Mouse (Mus musculus): Measurements from ENCODE around the gene Kbtbd6. TPM values are rescaled to one million over a fixed set of nuclear protein-coding genes. Genes with fewer than 3 reads are reported as not detected.
A peak's percentile ranks its signal among the peaks of the same experiment; 100 is the strongest.
"Not testable (repeated sequence)": the region's sequence is repeated elsewhere in the genome, so short reads cannot be mapped to it uniquely, and the experiment has no call there.

Kbtbd6 gene
- 3.1 and 4.5 TPM in 2 replicates for polyA plus RNA-seq (2016; fragmentation: Nextera tagmentation; extraction: Ambion mirVana)

GRCm38 (mm10) chr14:79451681-79452590, at the start of gene Kbtbd6:
Gene Kbtbd6, plus strand, starts transcription at chr14:79451835.
- not testable (repeated sequence) for H3K27ac ChIP-seq; H3K9me3 ChIP-seq (replicated peaks); H3K36me3 ChIP-seq; H3K4me1 ChIP-seq; H3K27me3 ChIP-seq
- peak within 1 kb of the TSS; percentile 67 for H3K4me2 ChIP-seq (replicated peaks)
- WGBS = 18% methylated on average over 42 of the region's 89 CpGs
- H3K9ac ChIP-seq = peak within 1 kb of the TSS; percentile 61
- ATAC-seq (ENCODE audit: low FRiP score) = peak; percentile 88
- peak within 1 kb of the TSS; percentile 57 for H3K4me3 ChIP-seq

GRCm38 (mm10) chr14:79407641-79408040, 44.0 kb upstream of the Kbtbd6 start:
- WGBS = 83% methylated on average over 2 of the region's 2 CpGs
- H3K9me3 ChIP-seq (replicated peaks) = no peaks in the 10 kb centered on the region
- no peak for ATAC-seq (ENCODE audit: low FRiP score)
- no peak overlapping the region for H3K4me2 ChIP-seq (replicated peaks)
- H3K36me3 ChIP-seq = peaks cover 19% of the 10 kb centered on the region; the same call in 1 of the 2 replicates
- no peak overlapping the region for H3K27ac ChIP-seq
- no peak overlapping the region for H3K9ac ChIP-seq
- H3K4me1 ChIP-seq = no peaks in the 10 kb centered on the region
- no peak overlapping the region for H3K4me3 ChIP-seq
- H3K27me3 ChIP-seq = no peaks in the 10 kb centered on the region

DNA sequence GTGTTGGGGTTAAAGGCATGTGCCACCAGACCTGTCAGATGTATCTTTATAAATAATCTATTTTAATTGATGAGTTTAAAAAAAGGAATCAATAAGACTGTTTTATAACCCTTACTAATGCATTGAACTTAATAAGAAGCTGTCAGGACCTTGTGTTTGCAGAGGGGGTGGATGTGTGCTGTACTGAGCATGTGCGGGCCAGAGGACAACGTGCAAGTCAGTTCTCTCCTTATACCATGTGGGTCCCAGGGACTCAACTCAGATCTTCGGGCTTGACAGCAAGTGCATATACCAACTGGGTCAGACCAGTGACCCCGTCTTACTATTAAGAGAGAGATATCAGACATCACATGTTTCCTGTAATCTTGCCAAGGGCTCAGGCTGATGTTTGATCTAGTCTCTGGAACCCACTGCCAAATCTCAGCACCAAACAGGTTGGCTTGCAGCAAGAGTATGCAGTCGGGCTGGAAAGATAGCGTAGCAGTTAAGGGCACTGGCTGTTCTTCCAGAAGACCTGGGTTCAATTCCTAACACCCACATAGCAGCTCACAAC, 42.3 kb upstream of the Kbtbd6 start:
- Histone ChIP-seq H3K4me2 (replicated peaks) (no peak overlapping the region), H3K36me3 (peaks cover 21% of the 10 kb centered on the region; the same call in 1 of the 2 replicates), H3K9me3 (replicated peaks) (no peaks in the 10 kb centered on the region), H3K27me3 (no peaks in the 10 kb centered on the region), H3K27ac (no peak overlapping the region), H3K4me1 (no peaks in the 10 kb centered on the region), H3K4me3 (no peak overlapping the region), H3K9ac (no peak overlapping the region)
- ATAC-seq (ENCODE audit: low FRiP score) = no peak
- 93% methylated on average over 6 of the region's 6 CpGs for WGBS

DNA sequence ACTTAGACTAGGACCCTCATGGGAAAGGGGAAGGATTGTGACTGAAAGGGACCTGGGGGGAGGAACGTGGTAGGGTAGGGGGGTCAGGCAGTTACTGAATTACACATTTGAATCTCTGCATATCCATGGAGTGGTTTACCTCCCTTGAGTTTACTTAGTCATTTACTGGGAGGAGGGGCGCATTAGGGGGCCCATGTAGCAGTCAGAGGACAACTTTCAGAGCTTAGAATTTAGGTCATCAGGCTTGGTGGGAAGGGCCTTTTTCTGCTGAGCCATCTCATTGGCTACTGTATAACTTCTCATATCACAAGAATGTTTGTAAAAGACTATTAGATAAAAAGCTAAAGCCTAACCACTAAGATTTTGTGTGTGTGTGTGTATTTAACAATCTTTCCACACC, 41.0 kb upstream of the Kbtbd6 start:
- no peak overlapping the region for H3K4me2 ChIP-seq (replicated peaks)
- 72% methylated on average over 2 of the region's 2 CpGs for WGBS
- peaks cover 21% of the 10 kb centered on the region; the same call in 1 of the 2 replicates for H3K36me3 ChIP-seq
- H3K9ac ChIP-seq = no peak overlapping the region
- H3K27me3 ChIP-seq = no peaks in the 10 kb centered on the region
- H3K27ac ChIP-seq = no peak overlapping the region
- H3K9me3 ChIP-seq (replicated peaks) = no peaks in the 10 kb centered on the region
- no peak for ATAC-seq (ENCODE audit: low FRiP score)
- H3K4me3 ChIP-seq = no peak overlapping the region
- H3K4me1 ChIP-seq = no peaks in the 10 kb centered on the region

- no peaks in the 10 kb centered on the region for H3K4me1 ChIP-seq
- H3K9ac ChIP-seq = no peak overlapping the region
- peaks cover 21% of the 10 kb centered on the region; the same call in 1 of the 2 replicates for H3K36me3 ChIP-seq
- ATAC-seq (ENCODE audit: low FRiP score) = no peak
- H3K27me3 ChIP-seq = no peaks in the 10 kb centered on the region
- H3K9me3 ChIP-seq (replicated peaks) = no peaks in the 10 kb centered on the region
- no peak overlapping the region for H3K27ac ChIP-seq
- H3K4me3 ChIP-seq = no peak overlapping the region
- H3K4me2 ChIP-seq (replicated peaks) = no peak overlapping the region
- 92% methylated on average over 6 of the region's 6 CpGs for WGBS
Measured at GRCm38 (mm10) chr14:79413121-79413520, 38.5 kb upstream of the Kbtbd6 start.

GRCm38 (mm10) chr14:79420083-79420685, 31.5 kb upstream of the Kbtbd6 start:
- Histone ChIP-seq H3K4me3 (no peak overlapping the region), H3K27me3 (no peaks in the 10 kb centered on the region), H3K4me2 (replicated peaks) (peak overlapping the region; percentile 29), H3K4me1 (peaks cover 7% of the 10 kb centered on the region; the same call in 1 of the 2 replicates), H3K9me3 (replicated peaks) (no peaks in the 10 kb centered on the region), H3K9ac (0 out of 2 replicates have a peak overlapping the region, but pooled peaks have one; percentile 13), H3K27ac (no peak overlapping the region), H3K36me3 (0 out of 2 replicates have a peak, but pooled peaks cover 5% of the 10 kb centered on the region)
- peak; percentile 68 for ATAC-seq (ENCODE audit: low FRiP score)
- WGBS = 26% methylated on average over 20 of the region's 20 CpGs

- Histone ChIP-seq H3K36me3 (peaks cover 11% of the 10 kb centered on the region), H3K4me3 (peak within 1 kb of the TSS; percentile 55), H3K4me1 (0 out of 2 replicates have a peak, but pooled peaks cover 2% of the 10 kb centered on the region), H3K4me2 (replicated peaks) (peak within 1 kb of the TSS; percentile 51), H3K9me3 (replicated peaks) (0 out of 2 replicates have a peak, but pooled peaks cover 9% of the 10 kb centered on the region), H3K27me3 (no peaks in the 10 kb centered on the region), H3K27ac (peak within 1 kb of the TSS; percentile 89), H3K9ac (peak within 1 kb of the TSS; percentile 58; the same call in 1 of the 2 replicates)
- under 1% methylated on average over 44 of the region's 44 CpGs for WGBS
- ATAC-seq (ENCODE audit: low FRiP score) = peak; percentile 98
Measured at GRCm38 (mm10) chr14:79425979-79426729, 25.5 kb upstream of the Kbtbd6 start, which contains the start of gene Kbtbd7. Gene Kbtbd7, plus strand, starts transcription at chr14:79426511.

DNA sequence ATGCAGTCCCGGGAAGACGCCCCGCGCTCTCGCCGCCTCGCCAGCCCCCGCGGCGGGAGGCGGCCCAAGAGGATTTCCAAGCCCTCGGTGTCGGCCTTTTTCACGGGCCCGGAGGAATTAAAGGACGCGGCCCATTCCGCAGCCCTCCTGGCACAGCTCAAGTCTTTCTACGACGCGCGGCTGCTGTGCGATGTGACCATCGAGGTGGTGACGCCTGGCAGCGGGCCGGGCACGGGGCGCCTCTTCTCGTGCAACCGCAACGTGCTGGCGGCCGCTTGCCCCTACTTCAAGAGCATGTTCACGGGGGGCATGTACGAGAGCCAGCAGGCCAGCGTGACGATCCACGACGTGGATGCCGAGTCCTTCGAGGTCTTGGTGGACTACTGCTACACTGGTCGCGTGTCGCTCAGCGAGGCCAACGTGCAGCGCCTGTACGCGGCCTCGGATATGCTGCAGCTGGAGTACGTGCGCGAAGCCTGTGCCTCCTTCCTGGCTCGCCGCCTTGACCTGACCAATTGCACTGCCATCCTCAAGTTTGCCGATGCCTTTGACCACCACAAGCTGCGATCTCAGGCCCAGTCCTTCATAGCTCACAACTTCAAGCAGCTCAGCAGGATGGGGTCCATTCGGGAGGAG, 24.8 kb upstream of the Kbtbd6 start:
- Histone ChIP-seq H3K4me3 (peak overlapping the region; percentile 55), H3K9ac (peak overlapping the region; percentile 58; the same call in 1 of the 2 replicates), H3K27ac (peak overlapping the region; percentile 89; the same call in 1 of the 2 replicates), H3K4me2 (replicated peaks) (peak overlapping the region; percentile 51), H3K36me3 (peaks cover 14% of the 10 kb centered on the region)
- peak; percentile 69 for ATAC-seq (ENCODE audit: low FRiP score)
- H3K4me1 ChIP-seq; H3K9me3 ChIP-seq (replicated peaks); H3K27me3 ChIP-seq: not testable (repeated sequence)
- 61% methylated on average over 8 of the region's 59 CpGs for WGBS

GRCm38 (mm10) chr14:79434068-79434467, 17.6 kb upstream of the Kbtbd6 start:
- ATAC-seq (ENCODE audit: low FRiP score) = no peak
- Histone ChIP-seq H3K4me3 (no peak overlapping the region), H3K27me3 (no peaks in the 10 kb centered on the region), H3K36me3 (0 out of 2 replicates have a peak, but pooled peaks cover 3% of the 10 kb centered on the region), H3K27ac (no peak overlapping the region), H3K9ac (no peak overlapping the region), H3K4me2 (replicated peaks) (no peak overlapping the region), H3K9me3 (replicated peaks) (0 out of 2 replicates have a peak, but pooled peaks cover 3% of the 10 kb centered on the region), H3K4me1 (no peaks in the 10 kb centered on the region)
- WGBS = 88% methylated on average over 1 of the region's 1 CpGs

GRCm38 (mm10) chr14:79440655-79441054, 11.0 kb upstream of the Kbtbd6 start:
- Histone ChIP-seq H3K36me3 (no peaks in the 10 kb centered on the region), H3K9me3 (replicated peaks) (0 out of 2 replicates have a peak, but pooled peaks cover 3% of the 10 kb centered on the region), H3K4me3 (no peak overlapping the region), H3K4me2 (replicated peaks) (no peak overlapping the region), H3K4me1 (peaks cover 11% of the 10 kb centered on the region), H3K27ac (no peak overlapping the region), H3K27me3 (no peaks in the 10 kb centered on the region), H3K9ac (no peak overlapping the region)
- ATAC-seq (ENCODE audit: low FRiP score) = no peak
- 88% methylated on average over 2 of the region's 2 CpGs for WGBS

DNA sequence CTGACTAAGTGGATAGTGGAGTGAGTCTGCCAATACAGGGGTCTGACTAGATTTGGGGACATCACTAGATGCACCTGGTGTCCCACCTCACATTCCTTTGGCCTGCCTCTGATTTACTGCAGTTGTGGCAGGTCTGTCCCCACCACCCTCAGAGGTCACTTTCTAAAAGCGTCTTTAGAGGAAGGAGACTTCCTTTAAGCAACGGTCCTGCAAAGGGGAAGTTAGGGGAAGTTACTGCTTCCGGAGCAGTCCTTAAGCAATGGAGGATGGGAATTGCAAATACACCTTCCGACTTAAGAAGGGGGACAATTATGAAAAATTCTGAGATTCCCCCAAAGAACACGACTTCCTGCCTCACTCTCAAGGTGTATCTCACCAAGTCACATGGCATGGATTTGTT, 10.2 kb upstream of the Kbtbd6 start:
- Histone ChIP-seq H3K27ac (no peak overlapping the region), H3K4me2 (replicated peaks) (no peak overlapping the region), H3K4me3 (no peak overlapping the region), H3K36me3 (no peaks in the 10 kb centered on the region), H3K9me3 (replicated peaks) (0 out of 2 replicates have a peak, but pooled peaks cover 3% of the 10 kb centered on the region), H3K9ac (no peak overlapping the region), H3K27me3 (no peaks in the 10 kb centered on the region), H3K4me1 (peaks cover 12% of the 10 kb centered on the region)
- ATAC-seq (ENCODE audit: low FRiP score) = no peak
- 88% methylated on average over 5 of the region's 5 CpGs for WGBS
